Mouse (Mus musculus) Muller cell, postnatal 12 days (primary cell): ENCODE results near the gene Prm3.
A peak's percentile ranks its signal among the peaks of the same experiment; 100 is the strongest.

ENCODE experiments used
- DNase-seq: peaks from one replicate; pipeline ENCODE4 v3.0.0-alpha.2; 2015; ENCODE audit errors: inconsistent ontology term

The Prm3 gene

GRCm38 (mm10) chr16:10771769-10772510 lies 18.8 kb downstream of the Prm3 start:
- DNase-seq, result no peak

GRCm38 (mm10) chr16:10770531-10771325 lies 20.0 kb downstream of the Prm3 start:
- DNase-seq, result no peak

GRCm38 (mm10) chr16:10769661-10770060 lies 21.1 kb downstream of the Prm3 start:
- no peak for DNase-seq

GRCm38 (mm10) chr16:10768821-10769220 lies 21.9 kb downstream of the Prm3 start:
- no peak for DNase-seq

GRCm38 (mm10) chr16:10767158-10767557 lies 23.6 kb downstream of the Prm3 start:
- DNase-seq, result peak; percentile 32

GRCm38 (mm10) chr16:10764323-10764722 lies 26.4 kb downstream of the Prm3 start:
- no peak for DNase-seq

- DNase-seq, result no peak
These were observed 27.0 kb downstream of the Prm3 start for GRCm38 (mm10) chr16:10763540-10764264.

- DNase-seq, result no peak
These were observed 28.0 kb downstream of the Prm3 start for GRCm38 (mm10) chr16:10762569-10763180.

GRCm38 (mm10) chr16:10761182-10761581 lies 29.5 kb downstream of the Prm3 start:
- no peak for DNase-seq

- no peak for DNase-seq
These were observed 34.5 kb downstream of the Prm3 start for GRCm38 (mm10) chr16:10756168-10756567.

- DNase-seq, result peak; percentile 93
These were observed 36.0 kb downstream of the Prm3 start for GRCm38 (mm10) chr16:10754521-10755296.

- peak; percentile 33 for DNase-seq
These were observed 40.9 kb downstream of the Prm3 start for GRCm38 (mm10) chr16:10749824-10750223.

- DNase-seq, result no peak
These were observed 41.5 kb downstream of the Prm3 start for GRCm38 (mm10) chr16:10749226-10749625.

- DNase-seq, result peak; percentile 12
These were observed 49.6 kb downstream of the Prm3 start for GRCm38 (mm10) chr16:10741082-10741481.
